ENCODE assay signal across 12 mouse cellular contexts in genomic region chr1:160149291-160149906, GRCm38 (mm10). TPM values are rescaled to one million over a fixed set of nuclear protein-coding genes. Genes with fewer than 3 reads are reported as not detected.
DNase-seq lines count a peak whose midpoint lies in the region; ATAC-seq and TF ChIP-seq lines count a peak whose summit lies in the region.
"Had no signal": no experiment of that assay in that cellular context is flagged by ENCODE, and none has a peak within 500 bp of the region (broad histone marks: within the 10 kb centered on the region; RNA-seq: fewer than 3 reads in every experiment).

No protein-coding gene starts in this region.

- no peak for TF ChIP-seq POLR2A in kidney, adult 2 months (IDR thresholded peaks at IDR 0.05; ENCODE audit: low read depth, low read length)
- TF ChIP-seq POLR2A in cerebellum, adult 2 months (IDR thresholded peaks at IDR 0.05; ENCODE audit: borderline replicate concordance, insufficient read depth, low read length): no peak

- H3K27ac ChIP-seq in kidney, postnatal 0 days: no peak overlapping the region
- no peak overlapping the region for H3K27ac ChIP-seq in kidney, adult 2 months (ENCODE audit: insufficient read depth, low read depth, low read length)
- H3K27ac ChIP-seq in cerebellum, adult 2 months (ENCODE audit: insufficient read depth, low read length): no peak overlapping the region
- H3K27ac ChIP-seq: heart, embryonic 13.5 days; lung, embryonic 15.5 days; stomach, embryonic 15.5 days had no signal

- no peak overlapping the region for H3K4me2 ChIP-seq in kidney, postnatal 0 days (ENCODE audit: low read length)
- H3K4me2 ChIP-seq: heart, embryonic 13.5 days; lung, embryonic 15.5 days; stomach, embryonic 15.5 days had no signal

- no peaks in the 10 kb centered on the region for H3K36me3 ChIP-seq in kidney, postnatal 0 days (ENCODE audit: insufficient read depth, low read length)
- no peaks in the 10 kb centered on the region for H3K36me3 ChIP-seq in kidney, adult 2 months (ENCODE audit: control insufficient read depth, insufficient read depth, low read length)
- H3K36me3 ChIP-seq: heart, embryonic 13.5 days; lung, embryonic 15.5 days; stomach, embryonic 15.5 days had no signal

- peak; percentile 35 for DNase-seq in kidney, postnatal 0 days (ENCODE audit: low spot score)
- DNase-seq in kidney, adult 2 months: no peak
- DNase-seq in frontal cortex, postnatal 36 days (ENCODE audit: low spot score in 2 of 2): peak; percentile 29 to 42
- peak; percentile 11 for DNase-seq in left cerebral cortex, adult 11 months (ENCODE audit: low spot score)
- peak; percentile 34 for DNase-seq in right cerebral cortex, postnatal 14 days
- no peak for DNase-seq in MN1 (ENCODE audit: low spot score)
- no peak for DNase-seq in cerebellum, adult 2 months
- DNase-seq in spleen, postnatal 4 days (ENCODE audit: low spot score in 2 of 2): no peak

- H3K4me3 ChIP-seq in kidney, postnatal 0 days (replicated peaks; ENCODE audit: low read depth, low read length): no peak overlapping the region
- H3K4me3 ChIP-seq in kidney, adult 2 months (ENCODE audit: insufficient read depth, low read depth, low read length): no peak overlapping the region
- no peak overlapping the region for H3K4me3 ChIP-seq in cerebellum, adult 2 months (replicated peaks; ENCODE audit: insufficient read depth, low read depth, low read length)
- H3K4me3 ChIP-seq: heart, embryonic 13.5 days; lung, embryonic 15.5 days; stomach, embryonic 15.5 days had no signal

- TF ChIP-seq CTCF in kidney, postnatal 0 days (IDR thresholded peaks at IDR 0.05; ENCODE audit: low read depth): no peak
- TF ChIP-seq CTCF in kidney, adult 2 months (conservative IDR thresholded peaks at IDR 0.05; ENCODE audit: insufficient read depth, insufficient read length, low read depth, low read length): no peak
- TF ChIP-seq CTCF in cerebellum, adult 2 months (IDR thresholded peaks at IDR 0.05; ENCODE audit: borderline replicate concordance, insufficient read depth, low read depth, low read length): no peak

- H3K27me3 ChIP-seq in kidney, postnatal 0 days (ENCODE audit: insufficient read depth, low read length): no peaks in the 10 kb centered on the region
- no peaks in the 10 kb centered on the region for H3K27me3 ChIP-seq in kidney, adult 2 months (replicated peaks; ENCODE audit: control insufficient read depth, insufficient read depth, low read length)
- H3K27me3 ChIP-seq in cerebellum, adult 2 months (ENCODE audit: control insufficient read depth, insufficient read depth, low read length): no peaks in the 10 kb centered on the region
- H3K27me3 ChIP-seq: heart, embryonic 13.5 days; lung, embryonic 15.5 days; stomach, embryonic 15.5 days had no signal

- H3K9ac ChIP-seq in kidney, postnatal 0 days (ENCODE audit: low read depth, low read length): no peak overlapping the region
- H3K9ac ChIP-seq: heart, embryonic 13.5 days; lung, embryonic 15.5 days; stomach, embryonic 15.5 days had no signal

- no peak for ATAC-seq in kidney, postnatal 0 days (replicated peaks; ENCODE audit: low FRiP score, low read depth)

- WGBS in kidney, postnatal 0 days: 36% methylated on average over 11 of the region's 11 CpGs
- WGBS in kidney, adult 2 months: 42% methylated on average over 11 of the region's 11 CpGs
- 52% methylated on average over 11 of the region's 11 CpGs for WGBS in cerebellum, adult 2 months

- H3K4me1 ChIP-seq in kidney, postnatal 0 days (replicated peaks; ENCODE audit: insufficient read depth, low read length): no peaks in the 10 kb centered on the region; the same call in 1 of the 2 replicates
- no peaks in the 10 kb centered on the region for H3K4me1 ChIP-seq in kidney, adult 2 months (ENCODE audit: control insufficient read depth, insufficient read depth, low read length)
- no peaks in the 10 kb centered on the region for H3K4me1 ChIP-seq in cerebellum, adult 2 months (ENCODE audit: control insufficient read depth, insufficient read depth, low read length)
- H3K4me1 ChIP-seq: heart, embryonic 13.5 days; lung, embryonic 15.5 days; stomach, embryonic 15.5 days had no signal

- H3K9me3 ChIP-seq in kidney, postnatal 0 days (replicated peaks; ENCODE audit: low read length): no peaks in the 10 kb centered on the region
- H3K9me3 ChIP-seq: heart, embryonic 13.5 days; lung, embryonic 15.5 days; stomach, embryonic 15.5 days had no signal

RNA-seq across cellular contexts. Expression of gene Tnn, which starts 4.0 kb away (rescaled TPM):
- polyA plus RNA-seq in kidney, postnatal 0 days (2015; fragmentation: Nextera tagmentation; extraction: Ambion mirVana): 0.66 and 0.72 TPM in 2 replicates
- polyA plus RNA-seq in kidney, adult 2 months (2012; rRNA removed): 4.5 and 5.2 TPM in 2 replicates
- polyA plus RNA-seq in cerebellum, adult 2 months (2012; rRNA removed): 0.38 and 0.48 TPM in 2 replicates
- polyA plus RNA-seq: C2C12; heart, embryonic 13.5 days had no signal

RNA-seq across cellular contexts. Expression of gene Mrps14, which starts 45.6 kb away (rescaled TPM):
- polyA plus RNA-seq in kidney, postnatal 0 days (2015; fragmentation: Nextera tagmentation; extraction: Ambion mirVana): 316 and 330 TPM in 2 replicates
- polyA plus RNA-seq in kidney, adult 2 months (2012; rRNA removed): 42.3 and 53.5 TPM in 2 replicates
- polyA plus RNA-seq in cerebellum, adult 2 months (2012; rRNA removed): 56.0 and 56.7 TPM in 2 replicates

Comparison
In these comparisons a context has a peak if more than half of its experiments do, and no peak if none do; other contexts are left out.
1. DNase-seq: peak in kidney, postnatal 0 days (single experiment), frontal cortex, postnatal 36 days (2 of 2), left cerebral cortex, adult 11 months (single experiment) and right cerebral cortex, postnatal 14 days (single experiment); none in kidney, adult 2 months (single experiment), MN1 (single experiment), cerebellum, adult 2 months (0 of 2) and spleen, postnatal 4 days (0 of 2).